Mouse (Mus musculus) kidney, postnatal 0 days (tissue): Measurements from ENCODE around the gene Zfp518a. TPM values are rescaled to one million over a fixed set of nuclear protein-coding genes. Genes with fewer than 3 reads are reported as not detected.

ENCODE experiments used
- ATAC-seq: fragments of 200-750 bp; cut with Nextera tagmentation; replicated peaks from 2 replicates; pipeline ENCODE4 v1.8.0; 2017; ENCODE audit warnings: low read depth, moderate number of reproducible peaks, moderate TSS enrichment, moderate library complexity; ENCODE audit not compliant: low FRiP score
- DNase-seq: peaks from one replicate; pipeline ENCODE4 v3.0.0-alpha.2; 2016; ENCODE audit warnings: low spot score
- H3K27ac ChIP-seq: fragments of 300-500 bp; sonication (generic); 2 replicates; pipeline ENCODE4 v1.5.1; 2014; ENCODE audit warnings: mild to moderate bottlenecking
- H3K27me3 ChIP-seq: fragments of 300-500 bp; sonication (generic); 2 replicates; pipeline ENCODE4 v1.6.1; 2014; ENCODE audit warnings: low read length, mixed read lengths; ENCODE audit not compliant: insufficient read depth
- H3K36me3 ChIP-seq: fragments of 300-500 bp; sonication (generic); 2 replicates; pipeline ENCODE4 v1.6.1; 2014; ENCODE audit warnings: low read length, mixed read lengths; ENCODE audit not compliant: insufficient read depth
- H3K4me1 ChIP-seq: fragments of 300-500 bp; sonication (generic); replicated peaks from 2 replicates; pipeline ENCODE4 v1.6.1; 2014; ENCODE audit warnings: antibody characterized with exemption, low read length, mixed read lengths; ENCODE audit not compliant: insufficient read depth
- H3K4me2 ChIP-seq: fragments of 300-500 bp; sonication (generic); 2 replicates; pipeline ENCODE4 v1.6.1; 2014; ENCODE audit warnings: mild to moderate bottlenecking, low read length, moderate library complexity, mixed read lengths
- H3K4me3 ChIP-seq: fragments of 300-500 bp; sonication (generic); replicated peaks from 2 replicates; pipeline ENCODE4 v1.5.1; 2014; ENCODE audit warnings: low read depth, low read length
- H3K9ac ChIP-seq: fragments of 300-500 bp; sonication (generic); 2 replicates; pipeline ENCODE4 v1.6.1; 2014; ENCODE audit warnings: low read depth, low read length
- H3K9me3 ChIP-seq: fragments of 300-500 bp; sonication (generic); replicated peaks from 2 replicates; pipeline ENCODE4 v1.6.1; 2016; ENCODE audit warnings: low read length, inconsistent platforms, mixed read lengths
- CTCF ChIP-seq: IDR thresholded peaks from 2 replicates; pipeline ENCODE4 v1.5.1; 2016; ENCODE audit warnings: antibody characterized with exemption, low read depth, mild to moderate bottlenecking, moderate library complexity
- WGBS: fragments of 180-500 bp; shearing (Covaris S2); extraction: QIAGEN DNeasy Blood & Tissue Kit; methylation state at CpG from one replicate; pipeline ENCODE4 v1.1.7; 2014; 5-methylcytosine and 5-hydroxymethylcytosine counted together
- microRNA-seq: library from miRNA; unstranded; fragments of <30 nt; microRNA quantifications from one replicate; pipeline ENCODE4, GENCODE M21; 2016
- polyA plus RNA-seq: library from polyadenylated mRNA; unstranded; fragments of >200 nt; fragmentation: Nextera tagmentation; extraction: Ambion mirVana; gene quantifications from 2 replicates; pipeline ENCODE4 v1.2.1, GENCODE M21; 2015

Zfp518a gene
- polyA plus RNA-seq, 1 experiment from 2014 or later, result 9.6 TPM

- no peak for ATAC-seq
- H3K4me1 ChIP-seq, result no peaks in the 10 kb centered on the region
These were observed 69.9 kb downstream of the Zfp518a start for GRCm38 (mm10) chr19:40964367-40964891.

GRCm38 (mm10) chr19:40964936-40965850 is 70.7 kb downstream of the Zfp518a start:
- Histone ChIP-seq H3K4me2 (no peak overlapping the region), H3K9ac (no peak overlapping the region), H3K27ac (no peak overlapping the region), H3K27me3 (no peaks in the 10 kb centered on the region), H3K4me1 (no peaks in the 10 kb centered on the region), H3K4me3 (no peak overlapping the region), H3K9me3 (no peaks in the 10 kb centered on the region), H3K36me3 (no peaks in the 10 kb centered on the region)
- DNase-seq (no peak), ATAC-seq (no peak)
- WGBS, result 73% methylated on average over 6 of the region's 6 CpGs
- TF ChIP-seq CTCF, result no peak

More at GRCm38 (mm10) chr19:40964367-40964891, 69.9 kb downstream of the Zfp518a start:
- Histone ChIP-seq H3K4me2 (no peak overlapping the region), H3K27me3 (no peaks in the 10 kb centered on the region), H3K36me3 (no peaks in the 10 kb centered on the region), H3K4me3 (no peak overlapping the region), H3K9me3 (no peaks in the 10 kb centered on the region), H3K27ac (no peak overlapping the region), H3K9ac (no peak overlapping the region)
- WGBS, result 68% methylated on average over 3 of the region's 3 CpGs
- DNase-seq, result no peak
- no peak for TF ChIP-seq CTCF

Small RNA genes within 50 kb of the gene (microRNA-seq; reads per million reads assigned to microRNA genes)
- not detected for gene Mir8092

Other genes with a start within 250 kb of the Zfp518a start
- 0.11 TPM in 1 of 2 replicates, not detected in the other for gene Cc2d2b, start 146.0 kb upstream of the Zfp518a start, polyA plus RNA-seq
- 8.8 and 9.0 TPM in 2 replicates for gene Ccnj, start 63.4 kb upstream of the Zfp518a start, polyA plus RNA-seq
- gene Blnk, start 99.8 kb downstream of the Zfp518a start, polyA plus RNA-seq, result 29.7 and 29.9 TPM in 2 replicates
- 0.09 and 0.17 TPM in 2 replicates for gene Dntt, start 134.6 kb downstream of the Zfp518a start, polyA plus RNA-seq
- gene Opalin, start 182.4 kb downstream of the Zfp518a start, polyA plus RNA-seq, result not detected in 2 replicates